Mouse (Mus musculus): ENCODE results near the gene Pik3c2b.

The Pik3c2b gene

GRCm38 (mm10) chr1:133100980-133101798, 55.7 kb downstream of the Pik3c2b start:
- DNase-seq = peak; percentile 83

GRCm38 (mm10) chr1:133102108-133102507, 56.6 kb downstream of the Pik3c2b start:
- no peak for DNase-seq

GRCm38 (mm10) chr1:133103315-133103714, 57.8 kb downstream of the Pik3c2b start:
- no peak for DNase-seq

DNA sequence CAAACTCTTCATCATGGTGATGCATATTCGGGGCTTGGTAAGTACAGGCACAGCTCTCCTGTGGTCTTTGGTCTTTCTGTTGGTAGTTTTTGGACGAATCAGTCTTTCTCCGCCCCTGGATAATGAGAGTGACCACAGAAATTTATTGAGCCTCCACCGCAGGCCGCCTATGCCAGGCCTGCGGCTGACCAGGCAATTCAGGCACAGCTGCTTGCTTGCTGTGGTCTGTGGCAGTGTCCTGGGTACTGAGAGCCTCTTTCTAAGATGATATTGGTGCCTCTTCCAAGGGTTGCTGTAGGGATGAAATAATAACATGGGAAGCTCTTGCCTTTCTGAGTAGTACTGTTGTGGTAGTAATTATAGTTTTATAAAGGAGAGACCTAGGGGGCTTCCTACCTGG, 58.4 kb downstream of the Pik3c2b start:
- DNase-seq = no peak

- DNase-seq = no peak
These were observed 70.6 kb downstream of the Pik3c2b start for GRCm38 (mm10) chr1:133116108-133116507.

- DNase-seq = no peak
These were observed 72.7 kb downstream of the Pik3c2b start for GRCm38 (mm10) chr1:133118127-133118526.

GRCm38 (mm10) chr1:133118844-133119243, 73.4 kb downstream of the Pik3c2b start:
- DNase-seq = no peak

DNA sequence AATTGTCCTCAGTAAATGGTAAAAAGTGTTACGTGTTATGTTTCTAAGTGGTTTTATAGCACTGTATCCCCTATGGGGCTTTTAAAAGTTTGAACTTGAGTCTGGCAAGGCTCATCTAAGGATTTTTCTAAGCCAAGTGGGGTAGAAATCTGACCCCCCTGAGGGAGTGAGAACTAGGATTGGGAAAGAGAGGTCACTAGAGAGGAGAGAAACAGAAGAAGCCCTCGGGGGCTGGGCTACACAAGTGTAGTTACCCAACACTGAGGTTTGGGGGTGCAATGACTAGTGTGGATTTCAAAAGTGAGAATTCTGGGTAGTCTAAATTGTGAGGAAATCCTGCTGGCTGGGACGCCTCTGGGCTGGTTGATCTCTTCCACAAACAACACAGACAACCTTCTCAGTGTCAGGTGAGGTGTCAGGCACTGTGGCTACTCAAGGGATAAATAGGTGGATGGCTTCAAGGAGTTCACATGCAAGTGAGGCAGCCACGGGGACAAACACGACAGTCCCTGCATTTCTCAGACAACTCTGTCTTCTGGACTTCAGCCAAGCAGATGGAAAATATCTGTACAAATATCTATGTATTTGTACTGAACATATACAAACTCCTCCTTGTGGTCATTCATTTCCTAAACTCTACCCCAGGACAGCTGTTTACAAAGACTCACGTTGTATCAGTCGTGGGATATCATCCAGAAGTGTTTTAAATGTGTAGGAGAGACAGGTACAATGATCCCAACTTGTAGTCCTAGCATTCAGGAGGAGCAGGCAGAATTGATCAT, 74.7 kb downstream of the Pik3c2b start:
- DNase-seq = no peak

GRCm38 (mm10) chr1:133121246-133121645, 75.8 kb downstream of the Pik3c2b start:
- no peak for DNase-seq

GRCm38 (mm10) chr1:133124137-133124536, 78.7 kb downstream of the Pik3c2b start:
- no peak for DNase-seq

DNA sequence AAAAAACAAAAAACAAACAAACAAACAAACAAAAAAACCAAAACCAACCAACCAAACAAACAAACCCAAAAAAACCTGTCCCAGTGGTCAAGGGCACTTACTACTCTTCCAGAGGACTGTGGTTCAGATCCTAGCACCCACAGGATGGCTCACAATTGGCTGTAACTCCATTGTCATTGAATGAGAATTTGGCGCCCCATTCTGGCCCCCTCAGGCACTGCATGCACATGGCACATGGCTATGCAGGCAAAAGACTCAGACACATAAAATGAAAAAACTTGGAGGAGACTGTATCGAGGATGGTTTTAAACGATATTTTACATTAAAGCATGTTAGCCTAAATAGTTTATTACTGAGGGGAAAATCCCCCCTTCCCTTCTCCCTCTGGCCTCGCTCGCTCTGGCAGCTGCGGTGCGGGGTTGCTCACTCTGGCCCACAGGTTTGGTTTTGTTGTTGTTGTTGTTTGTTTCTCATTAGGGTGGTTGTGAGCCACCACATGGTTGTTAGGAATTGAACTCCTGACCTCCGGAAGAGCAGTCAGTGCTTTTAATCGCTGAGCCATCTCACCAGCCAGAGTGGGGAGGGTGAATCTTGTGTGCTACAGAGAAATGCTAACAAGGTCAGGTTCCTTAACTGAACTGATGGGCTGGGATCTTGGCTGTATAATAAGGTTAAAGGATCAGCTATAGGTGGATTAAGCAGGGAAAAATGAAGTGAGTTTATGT, 80.3 kb downstream of the Pik3c2b start:
- no peak for DNase-seq

GRCm38 (mm10) chr1:133126365-133126740, 80.9 kb downstream of the Pik3c2b start:
- DNase-seq = no peak

DNA sequence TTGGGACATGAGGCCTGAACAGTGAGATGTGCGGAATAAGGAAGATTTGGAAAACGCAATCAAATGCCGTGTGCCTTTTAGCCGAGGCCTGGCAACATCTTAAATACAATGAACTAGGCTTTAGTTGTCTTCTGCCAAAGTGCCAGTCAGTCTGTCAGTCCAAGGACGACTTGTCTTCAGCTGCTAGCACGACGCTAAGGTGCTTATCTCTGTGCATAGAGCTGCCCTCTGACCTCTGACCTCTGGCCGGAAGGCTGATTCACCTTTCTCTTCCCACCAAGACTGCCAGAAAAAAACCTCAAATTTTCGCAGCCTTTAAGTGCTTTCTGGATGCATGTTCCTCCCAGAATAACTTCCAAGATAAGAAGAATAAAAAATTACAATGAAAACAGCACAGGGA, 81.9 kb downstream of the Pik3c2b start:
- DNase-seq = no peak

DNA sequence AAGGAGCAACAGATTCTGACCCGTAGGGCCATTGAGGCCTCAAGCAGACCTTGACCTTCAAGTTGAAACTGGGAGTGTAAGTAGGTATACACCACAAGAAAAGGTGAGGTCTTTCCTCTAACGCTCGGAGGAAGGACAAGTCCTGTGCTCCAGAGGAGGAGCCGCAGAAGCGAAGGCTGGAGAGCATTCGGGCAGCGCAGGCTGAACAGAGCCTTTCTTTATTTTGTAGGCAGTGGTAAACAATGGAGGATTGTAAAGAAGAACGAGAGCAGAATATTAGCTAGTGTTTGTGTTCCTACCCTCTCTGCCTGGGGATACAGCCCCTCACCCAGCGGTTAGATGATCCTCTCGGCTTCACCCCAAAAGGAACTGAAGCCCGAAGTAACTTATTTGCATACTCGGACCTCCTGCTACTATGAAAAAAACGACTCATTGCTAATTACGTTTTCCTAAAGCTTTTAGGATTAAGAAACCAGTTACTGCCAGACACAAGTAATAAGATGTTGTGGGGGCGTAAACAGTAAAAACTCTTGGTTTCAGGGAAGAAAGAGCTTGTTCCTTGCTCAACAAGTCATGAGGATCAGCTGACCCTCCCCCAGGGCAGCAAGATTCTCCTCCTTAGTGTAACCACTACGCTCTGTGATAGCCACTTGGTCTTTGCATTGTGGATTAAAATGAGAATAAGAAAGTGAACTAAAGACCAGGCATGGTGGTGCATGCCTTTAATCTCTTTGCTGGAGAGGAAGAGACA, 84.2 kb downstream of the Pik3c2b start:
- no peak for DNase-seq

DNA sequence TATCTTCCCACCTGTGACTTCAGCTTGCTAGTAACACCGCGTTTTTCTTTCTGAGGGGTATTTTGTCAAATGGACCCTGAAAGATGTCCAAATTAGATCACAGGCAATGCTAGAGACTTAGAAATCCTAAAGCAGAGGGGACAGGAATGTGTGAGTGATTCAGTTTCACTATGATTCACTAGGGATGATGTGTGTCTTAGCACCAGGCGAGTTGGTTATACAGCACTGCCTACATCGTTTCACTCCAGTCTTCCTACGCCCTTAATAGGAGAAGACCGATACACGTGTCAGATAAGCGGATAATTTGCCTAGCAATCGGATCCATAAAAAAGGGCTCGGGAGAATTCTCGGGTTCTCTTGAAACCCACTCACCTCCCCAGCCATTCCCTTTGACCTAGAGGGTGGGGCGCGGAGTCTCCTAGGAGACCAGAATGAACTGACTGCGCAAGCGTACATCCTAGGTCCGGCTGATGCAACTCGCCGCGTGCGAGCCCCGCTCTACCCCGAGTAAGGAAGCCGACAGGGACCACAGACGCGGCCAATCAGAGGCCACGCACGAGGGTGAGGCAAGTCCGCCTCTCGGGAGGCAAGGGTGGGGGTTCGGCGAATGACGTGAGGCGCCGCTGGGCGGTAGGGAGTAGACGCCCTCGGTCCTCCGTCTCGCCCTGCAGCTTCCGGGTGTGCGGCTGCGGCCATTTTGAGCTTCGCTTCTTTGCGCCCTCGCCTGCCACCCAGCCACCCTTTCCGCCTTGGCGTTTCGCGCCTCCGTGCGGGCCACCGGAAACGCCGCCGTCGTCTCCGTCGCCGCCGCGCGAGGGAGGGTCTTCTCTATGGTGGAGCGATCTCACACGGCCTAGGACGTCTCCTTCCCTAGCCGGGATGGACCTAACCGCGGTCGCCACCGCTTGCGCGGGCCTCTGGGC, 85.4 kb downstream of the Pik3c2b start, which contains the start of gene Ppp1r15b:
TSS of gene Ppp1r15b (plus strand) at position 506 of the 923 bp plus-strand sequence.
- peak; percentile 94 for DNase-seq

DNA sequence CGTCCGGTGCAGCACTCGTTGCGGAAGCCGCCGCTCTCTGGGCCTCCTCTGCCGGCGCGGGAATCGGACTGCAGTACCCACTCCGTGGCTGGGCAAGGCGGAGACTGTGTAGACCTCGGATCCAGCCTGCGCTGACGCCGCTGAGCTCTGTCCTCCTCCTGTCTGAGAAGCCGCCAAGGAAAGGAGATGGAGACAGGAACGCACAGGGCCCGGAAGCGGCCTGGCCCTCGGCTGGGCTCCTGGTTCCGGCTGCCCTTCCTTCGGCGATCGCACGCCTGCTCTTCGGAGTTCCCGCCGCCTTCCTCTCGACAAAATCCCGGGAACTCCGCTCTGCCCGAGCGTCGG, 86.1 kb downstream of the Pik3c2b start:
- DNase-seq = no peak

GRCm38 (mm10) chr1:133131936-133132335, 86.5 kb downstream of the Pik3c2b start:
- DNase-seq = no peak

DNA sequence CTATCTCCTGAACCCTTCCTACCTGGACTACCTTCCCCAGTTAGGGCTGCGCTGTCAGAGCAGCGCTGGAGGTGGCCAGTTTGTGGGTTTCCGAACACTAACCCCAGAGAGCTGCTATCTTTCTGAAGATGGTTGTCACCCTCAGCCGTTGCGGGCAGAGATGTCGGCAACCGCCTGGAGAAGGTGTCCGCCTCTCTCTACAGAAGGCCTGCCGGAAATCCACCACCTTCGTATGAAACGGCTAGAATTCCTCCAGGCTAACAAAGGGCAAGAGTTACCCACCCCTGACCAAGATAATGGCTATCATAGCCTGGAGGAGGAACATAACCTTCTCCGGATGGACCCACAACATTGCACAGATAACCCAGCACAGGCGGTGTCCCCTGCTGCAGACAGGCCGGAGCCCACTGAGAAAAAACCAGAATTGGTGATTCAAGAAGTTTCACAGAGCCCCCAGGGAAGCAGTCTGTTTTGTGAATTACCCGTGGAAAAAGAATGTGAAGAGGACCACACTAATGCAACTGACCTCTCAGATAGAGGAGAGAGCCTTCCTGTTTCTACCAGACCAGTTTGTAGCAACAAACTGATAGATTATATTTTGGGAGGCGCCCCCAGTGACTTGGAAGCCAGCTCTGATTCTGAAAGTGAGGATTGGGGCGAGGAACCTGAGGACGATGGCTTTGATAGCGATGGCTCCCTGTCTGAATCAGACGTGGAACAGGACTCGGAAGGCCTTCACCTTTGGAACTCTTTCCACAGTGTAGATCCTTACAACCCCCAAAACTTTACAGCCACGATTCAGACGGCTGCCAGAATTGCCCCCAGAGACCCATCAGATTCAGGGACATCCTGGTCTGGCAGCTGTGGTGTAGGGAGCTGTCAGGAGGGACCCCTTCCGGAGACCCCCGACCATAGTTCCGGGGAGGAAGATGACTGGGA, 87.2 kb downstream of the Pik3c2b start:
- no peak for DNase-seq

DNA sequence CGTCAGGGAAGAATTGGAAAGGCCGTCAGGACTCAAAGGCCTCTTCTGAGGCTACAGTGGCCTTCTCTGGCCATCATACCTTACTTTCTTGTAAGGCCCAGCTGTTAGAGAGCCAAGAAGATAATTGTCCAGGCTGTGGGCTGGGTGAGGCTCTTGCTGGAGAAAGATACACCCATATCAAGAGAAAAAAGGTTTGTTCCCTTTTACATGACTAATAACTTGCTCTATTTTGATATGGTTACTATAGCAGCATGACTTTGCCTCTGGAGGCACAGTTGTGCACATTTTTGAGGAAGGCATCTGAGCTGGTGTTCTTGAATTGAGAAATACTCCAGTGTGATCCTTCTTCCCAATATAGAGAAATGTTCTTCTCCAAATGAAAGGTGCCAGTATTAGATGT, 88.0 kb downstream of the Pik3c2b start:
- DNase-seq = no peak

GRCm38 (mm10) chr1:133134071-133134470, 88.6 kb downstream of the Pik3c2b start:
- no peak for DNase-seq

Data from right cerebral cortex, postnatal 4 days (tissue).